Mouse (Mus musculus): ENCODE measurements around the gene Stpg1.

Stpg1 gene

DNA sequence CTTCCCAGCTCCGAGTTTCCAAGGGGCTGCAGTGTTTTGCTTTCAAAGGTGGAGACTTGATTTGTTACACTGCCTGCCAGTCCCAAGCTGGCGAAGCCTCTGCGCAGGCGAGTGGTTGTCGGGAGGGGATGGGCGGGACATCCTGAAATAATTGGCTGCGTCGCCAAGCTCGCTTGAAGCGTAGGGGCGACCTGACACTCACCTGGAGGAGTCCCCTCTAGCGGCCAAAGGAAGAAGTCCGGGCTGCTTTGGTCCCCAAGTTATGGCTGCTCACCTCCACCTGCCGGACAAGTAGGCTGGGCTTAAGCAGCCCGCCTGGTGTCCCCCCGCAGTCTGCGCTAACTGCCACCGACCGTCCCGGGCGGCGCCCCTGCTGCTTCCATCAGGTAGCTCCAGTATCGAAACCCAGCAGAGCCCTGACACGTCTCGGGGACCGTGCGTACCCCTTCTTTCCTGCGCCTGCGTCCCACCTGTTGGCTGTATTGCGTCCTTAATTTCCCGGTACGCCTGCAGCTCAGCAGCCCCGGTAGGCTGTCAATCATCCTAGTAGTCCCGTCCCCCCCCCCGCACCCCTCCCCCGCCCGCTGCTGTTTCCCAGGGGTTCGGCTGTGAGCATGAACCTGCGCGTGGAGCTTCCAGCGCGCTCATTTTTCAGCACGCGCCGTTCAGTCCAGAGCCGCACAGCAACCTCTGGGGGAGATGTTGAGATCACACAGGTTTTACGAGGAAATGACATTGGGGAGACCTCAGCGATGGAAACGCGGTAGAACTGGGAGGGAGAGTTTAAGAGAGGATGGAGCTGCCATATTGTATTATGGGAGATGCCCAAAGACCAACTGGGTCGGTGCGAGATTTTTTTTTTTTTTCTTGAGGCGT is at the start of gene Stpg1, which contains the start of gene Nipal3:
TSS of gene Stpg1 (plus strand) at position 270 of the 876 bp plus-strand sequence.
TSS of gene Nipal3 (minus strand) at position 518 of the 876 bp plus-strand sequence.
- peak; percentile 88 for DNase-seq

DNA sequence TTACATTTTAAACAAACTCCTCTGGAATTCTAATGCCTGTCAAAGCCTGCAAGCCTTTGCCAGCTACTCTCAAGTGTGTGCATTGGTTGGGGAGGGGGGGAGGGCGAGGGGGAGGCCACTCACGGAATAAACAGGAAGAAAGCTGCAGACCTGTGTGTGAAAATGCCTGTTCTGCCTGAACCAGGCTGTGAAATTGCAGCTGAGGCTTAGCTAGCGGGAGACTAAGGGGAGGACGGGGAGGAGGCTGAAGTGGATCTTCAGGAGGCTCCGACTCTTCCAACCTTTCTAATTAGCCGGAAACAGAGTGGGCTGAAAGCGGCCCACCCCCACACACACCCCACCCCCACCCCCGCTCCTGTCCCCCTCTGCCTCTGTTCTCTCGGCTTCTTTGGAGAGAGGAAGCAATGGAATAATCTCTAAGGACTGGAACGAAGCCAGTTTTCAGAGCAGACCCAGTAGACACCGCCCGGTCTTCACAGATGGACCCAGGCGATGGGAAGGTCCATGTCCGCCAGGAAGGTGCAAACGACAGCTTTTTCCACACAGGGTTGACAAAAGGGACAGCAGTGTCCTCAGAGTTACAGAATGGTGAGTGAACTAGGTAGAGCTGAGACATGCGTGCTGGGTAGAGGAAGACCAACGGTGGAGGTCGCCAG is 43.1 kb upstream of the Stpg1 start:
- DNase-seq, result no peak

DNA sequence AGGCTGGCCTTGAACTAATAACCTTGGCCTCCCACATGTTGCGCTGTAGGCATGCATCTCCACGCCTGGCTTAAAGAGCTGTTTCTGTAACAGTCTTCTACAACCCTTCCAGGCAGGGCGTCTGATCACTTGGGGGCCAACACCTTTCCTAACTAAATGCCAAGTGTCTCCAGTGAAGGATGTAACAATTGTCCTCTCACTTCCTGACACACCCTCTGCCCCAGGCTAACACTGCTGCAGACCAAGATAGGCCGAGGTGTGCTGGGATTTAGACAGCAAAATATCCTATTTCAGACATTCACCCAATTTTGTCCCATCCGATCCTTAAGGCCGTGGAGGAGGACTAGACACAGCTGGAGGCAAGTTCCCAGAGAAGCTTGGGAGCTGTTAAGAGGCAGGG is 41.4 kb upstream of the Stpg1 start:
- DNase-seq, result no peak

DNA sequence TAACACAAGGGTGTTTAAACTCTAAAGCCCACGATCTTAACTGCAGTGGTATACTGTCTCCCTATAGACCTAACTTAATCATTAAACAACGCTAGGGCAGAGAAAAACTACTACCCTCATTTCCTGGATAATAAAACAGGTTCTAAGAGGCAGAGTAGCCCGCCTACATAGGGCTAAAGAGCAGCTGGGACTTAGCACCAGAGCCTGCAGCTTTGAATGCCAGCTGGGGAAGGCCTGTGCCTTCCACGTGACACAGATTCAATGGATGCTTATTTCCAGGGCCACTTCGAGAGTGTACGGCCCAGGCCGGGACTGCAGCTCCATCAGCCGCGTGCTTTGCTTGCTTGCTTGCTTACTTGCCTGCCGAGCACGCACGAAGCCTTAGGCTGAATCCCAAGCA is 41.0 kb upstream of the Stpg1 start:
- DNase-seq, result no peak

DNA sequence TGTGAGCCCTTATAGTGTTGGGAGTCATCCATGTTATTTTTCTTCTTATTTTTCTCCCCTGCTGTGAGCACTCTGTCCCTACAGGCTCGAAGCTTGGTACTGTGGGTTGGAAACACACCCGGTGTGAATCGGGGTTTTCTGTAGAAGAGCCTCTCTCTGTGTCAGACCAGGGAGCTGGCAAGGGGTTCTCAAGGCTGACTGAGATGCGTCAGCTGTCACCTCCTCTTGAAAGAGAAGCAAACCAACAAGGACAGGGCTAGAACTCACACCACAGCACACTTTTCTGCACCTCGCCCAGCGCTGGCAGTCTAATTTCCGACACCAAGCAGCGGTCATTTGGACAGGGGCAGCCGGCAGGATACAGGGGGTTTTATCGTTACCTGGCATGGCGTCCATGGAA is 31.2 kb upstream of the Stpg1 start:
- no peak for DNase-seq

DNA sequence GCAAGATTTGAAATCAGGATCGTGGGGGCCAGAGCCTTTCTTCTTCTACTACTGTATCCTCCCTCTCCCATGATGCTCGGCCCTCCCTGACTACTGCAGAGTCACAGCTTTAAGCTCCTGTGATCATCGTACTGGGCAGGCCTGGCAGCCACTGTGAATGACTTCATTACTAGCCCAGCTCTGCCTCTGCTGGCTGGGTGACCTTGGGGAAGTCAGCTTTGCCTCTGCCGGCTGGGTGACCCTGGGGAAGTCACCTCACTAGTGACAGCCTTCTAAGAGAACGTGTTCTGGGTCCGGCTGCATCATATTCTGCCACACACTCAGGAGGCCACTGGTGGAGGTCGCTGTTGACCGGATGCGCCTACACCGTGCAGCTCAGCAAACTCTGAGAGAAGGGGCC is 16.7 kb upstream of the Stpg1 start:
- no peak for DNase-seq

DNA sequence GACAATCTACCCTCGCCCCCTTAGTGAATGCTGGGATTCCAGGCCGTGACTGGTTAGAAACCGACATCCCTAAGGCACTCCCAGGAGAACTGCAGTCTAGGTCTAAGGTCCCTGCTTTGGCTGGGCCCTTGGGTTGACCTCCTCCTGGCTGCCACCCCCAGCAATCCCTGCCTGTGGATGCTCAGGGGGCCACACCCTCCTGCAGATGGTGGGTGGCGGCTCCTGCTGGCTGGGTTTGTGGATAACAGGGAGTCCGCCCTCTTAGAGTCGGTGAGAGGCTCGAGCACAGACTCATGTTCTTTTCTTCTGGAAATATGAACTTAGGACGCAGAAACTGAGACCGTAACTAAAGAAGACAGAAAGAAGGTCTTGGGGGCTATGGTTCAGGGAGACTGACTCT is 14.2 kb upstream of the Stpg1 start:
- no peak for DNase-seq

DNA sequence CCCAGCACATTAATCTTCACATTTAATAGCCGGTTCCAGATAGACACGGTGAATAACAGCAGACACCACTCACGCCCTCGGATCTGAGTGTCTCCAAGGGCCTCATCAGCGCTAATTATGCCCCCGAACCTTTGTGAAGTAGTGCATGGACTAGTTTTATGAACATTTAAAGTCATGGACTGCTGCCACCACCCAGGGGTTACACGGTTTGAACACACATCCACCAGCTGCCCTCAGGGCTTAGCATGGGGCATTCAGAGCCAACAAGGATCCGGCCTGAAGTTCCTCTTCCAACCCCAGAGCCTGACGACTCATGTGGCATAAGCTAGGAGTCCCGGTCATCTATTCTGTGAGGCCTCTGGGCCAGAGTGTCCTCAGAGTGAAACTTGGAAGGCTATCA is 9.5 kb upstream of the Stpg1 start:
- DNase-seq, result no peak

DNA sequence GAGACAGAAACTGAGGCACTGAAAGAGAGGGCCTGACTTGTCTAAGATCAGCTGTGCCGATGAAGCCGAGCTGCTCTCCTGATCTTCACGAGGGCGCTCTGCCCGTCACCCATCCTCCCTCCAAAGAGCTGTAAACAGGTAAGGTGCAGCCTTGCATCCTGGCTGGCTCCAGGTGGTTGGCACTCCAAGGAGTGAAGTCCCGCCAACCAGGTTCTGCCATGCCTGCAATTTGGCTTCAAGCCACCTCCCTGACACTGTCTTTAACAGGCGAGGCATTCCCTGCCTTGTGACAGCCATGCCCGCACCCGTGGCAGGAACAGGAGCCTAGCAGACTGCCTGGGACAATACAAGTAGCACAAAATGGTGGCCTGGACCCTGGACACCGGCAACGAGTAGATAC is 8.2 kb upstream of the Stpg1 start:
- DNase-seq, result no peak

DNA sequence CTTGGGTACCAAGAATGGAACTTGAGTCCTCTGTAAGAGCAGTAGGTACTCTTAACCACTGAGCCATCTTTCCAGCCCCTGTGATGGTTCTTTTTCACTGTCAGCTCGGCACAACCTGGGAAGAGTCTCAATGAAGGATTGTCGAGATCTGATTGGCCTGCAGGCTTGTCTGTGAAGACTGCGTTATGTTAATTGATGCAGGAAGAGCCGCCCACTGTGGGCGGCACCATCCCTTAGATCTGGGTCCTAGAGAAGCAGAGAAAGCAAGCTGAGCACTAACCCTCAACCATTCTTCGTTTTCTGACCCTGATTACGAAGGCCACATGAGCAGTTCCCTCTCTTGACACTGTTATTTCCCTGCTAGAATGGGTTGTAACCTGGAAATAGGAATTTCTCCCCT is 5.3 kb upstream of the Stpg1 start:
- no peak for DNase-seq

DNA sequence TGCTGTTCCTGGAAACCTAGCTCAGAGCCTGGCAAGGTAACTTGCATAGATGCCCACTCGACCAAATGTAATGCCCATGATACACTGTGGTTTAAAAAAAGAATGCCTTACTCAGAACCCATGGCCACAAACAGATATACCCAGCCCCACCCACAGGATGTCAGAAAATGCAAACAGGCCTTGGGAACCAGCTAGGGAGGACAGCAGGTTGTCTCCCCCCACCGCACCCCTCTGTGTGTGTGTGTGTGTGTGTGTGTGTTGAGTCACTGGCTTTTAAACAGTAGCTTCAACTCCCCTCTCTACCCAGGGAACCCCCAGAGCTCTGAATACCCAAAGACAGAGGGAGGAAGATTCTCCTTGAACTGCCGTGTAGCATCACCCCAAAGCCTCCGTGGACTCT is 1.3 kb upstream of the Stpg1 start:
- no peak for DNase-seq

DNA sequence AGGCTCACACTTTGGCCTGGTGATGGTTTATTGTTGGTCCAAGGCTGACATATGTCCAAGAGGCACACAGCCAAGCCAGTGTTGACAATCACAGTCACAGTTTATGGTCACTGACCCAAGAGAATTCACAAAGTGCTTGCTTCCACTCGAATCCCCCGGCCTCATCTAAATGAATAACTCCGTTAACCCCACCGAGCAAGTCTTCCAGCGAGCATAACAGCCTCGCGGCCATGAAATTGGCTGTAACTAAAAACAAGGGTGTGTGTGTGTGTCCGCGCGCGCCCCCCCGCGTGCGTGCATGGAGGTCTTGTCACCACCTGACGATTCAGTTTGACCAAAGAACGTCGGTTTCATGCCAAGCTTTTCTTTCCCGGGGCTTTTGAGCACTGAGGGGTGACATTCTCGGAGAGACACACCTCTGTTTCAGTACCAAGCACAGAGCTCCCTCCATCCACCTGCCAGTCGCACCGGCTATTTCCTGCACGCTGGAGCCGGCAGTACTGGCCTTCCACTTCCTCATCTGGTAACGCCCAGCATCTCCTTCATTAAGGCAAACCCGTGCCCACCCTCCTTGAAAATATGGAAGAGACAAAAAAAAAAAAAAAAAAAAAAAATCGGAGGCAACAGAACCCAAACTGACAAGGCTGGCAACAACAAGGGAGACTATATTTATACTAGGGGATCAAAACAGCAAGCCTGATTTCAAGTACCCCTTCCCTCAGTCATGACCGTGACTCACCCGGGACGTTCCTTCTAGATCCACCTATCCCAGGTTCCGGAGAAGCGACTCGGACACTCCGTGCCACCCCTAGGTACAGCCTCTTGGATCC is 684 bp upstream of the Stpg1 start:
- DNase-seq, result peak; percentile 50

DNA sequence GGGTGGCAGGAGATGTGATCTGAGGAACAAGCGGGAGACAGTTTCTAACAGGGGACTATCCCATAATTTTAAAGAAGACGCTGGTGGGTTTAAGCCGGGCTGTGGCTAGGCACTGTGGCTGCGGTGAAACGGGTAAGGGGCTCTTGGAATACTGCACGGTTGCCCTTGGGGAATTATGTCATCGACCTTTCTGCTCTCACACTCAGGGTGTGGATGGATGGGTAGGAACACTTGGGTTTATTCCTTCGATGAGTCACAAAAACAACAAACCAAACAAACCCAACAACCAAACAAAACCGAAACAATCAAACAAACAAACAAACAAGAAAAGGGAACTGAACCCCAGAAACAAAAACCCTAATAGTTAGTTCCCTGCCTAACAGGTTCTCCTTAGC is 804 bp downstream of the Stpg1 start:
- DNase-seq, result no peak

DNA sequence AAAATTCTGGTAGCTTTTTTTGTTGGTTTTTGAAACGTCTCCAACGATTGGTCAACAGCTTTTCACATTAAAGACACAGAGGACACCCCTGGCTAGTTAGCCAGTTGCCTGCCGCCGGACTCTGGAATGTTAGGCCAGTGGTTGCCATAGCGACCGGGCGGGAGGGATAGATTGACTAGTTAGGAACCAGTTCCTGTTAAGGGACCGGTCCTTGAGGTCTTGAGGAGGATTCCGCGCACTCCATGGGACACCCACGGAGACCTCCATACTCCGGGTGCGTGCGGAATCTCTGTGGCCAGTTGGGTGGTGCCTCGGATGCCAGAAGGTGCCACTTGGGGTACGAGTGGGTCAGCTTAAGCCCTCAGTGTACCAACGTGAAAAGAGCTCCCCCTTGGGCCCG is 1.2 kb downstream of the Stpg1 start:
- DNase-seq, result no peak

DNA sequence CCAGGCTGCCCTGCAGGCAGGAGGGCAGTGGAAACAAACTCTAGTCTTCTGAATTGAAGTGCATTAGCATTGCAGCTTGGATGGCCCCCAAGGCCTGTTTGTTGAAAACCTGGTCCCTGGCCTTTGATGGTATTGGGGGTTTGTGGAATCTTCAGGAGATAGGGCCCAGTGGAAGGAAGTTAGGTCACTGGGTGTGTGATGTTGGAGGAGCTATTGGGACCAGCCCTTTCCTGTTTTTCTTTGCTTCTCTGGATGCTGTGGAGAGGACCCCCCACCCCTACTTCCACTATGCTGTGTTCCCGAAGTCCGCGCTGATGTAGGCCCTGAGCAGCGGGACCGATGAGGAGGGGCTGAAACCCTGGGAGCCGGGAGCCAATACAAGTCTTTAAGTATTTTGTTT is 3.5 kb downstream of the Stpg1 start:
- no peak for DNase-seq

DNA sequence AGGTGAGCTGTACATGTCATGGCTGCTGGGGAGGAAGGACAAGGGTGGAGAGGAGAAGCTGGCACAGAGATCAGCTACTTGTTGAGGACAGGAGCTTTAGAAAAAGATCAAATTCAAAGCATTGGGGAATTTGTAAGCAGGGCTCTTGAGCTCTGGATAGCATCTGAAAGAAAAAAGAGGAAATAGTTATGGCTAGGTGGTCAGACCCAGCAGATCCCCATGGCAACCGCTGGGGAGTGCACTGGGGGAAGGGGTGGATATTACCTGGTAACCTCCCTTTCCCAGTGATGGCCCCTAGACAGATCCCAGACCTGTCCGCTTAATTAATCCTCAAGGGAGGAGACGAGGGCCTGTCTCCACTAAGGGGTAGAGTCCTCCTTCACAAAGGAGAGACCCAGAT is 5.2 kb downstream of the Stpg1 start:
- DNase-seq, result no peak

DNA sequence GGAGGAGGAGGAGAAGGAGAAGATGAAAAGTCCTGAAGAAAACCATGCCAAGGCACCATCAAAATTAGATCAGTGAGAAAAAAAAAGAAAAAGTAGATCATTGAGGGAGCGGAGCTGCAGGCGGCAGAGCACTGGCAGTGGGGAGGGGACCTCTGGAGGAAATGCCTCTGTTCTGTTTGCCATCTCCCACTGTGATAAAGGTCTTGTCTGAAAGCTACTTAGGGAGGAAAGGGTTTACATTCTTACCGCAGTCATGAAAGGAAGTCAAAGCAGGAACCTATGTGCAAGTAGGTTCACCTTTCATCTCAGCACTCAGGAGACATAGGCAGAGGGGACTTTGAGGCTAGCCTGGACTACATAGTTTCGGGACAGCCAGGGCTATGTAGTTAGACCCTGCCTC is 7.0 kb downstream of the Stpg1 start:
- DNase-seq, result peak; percentile 12

DNA sequence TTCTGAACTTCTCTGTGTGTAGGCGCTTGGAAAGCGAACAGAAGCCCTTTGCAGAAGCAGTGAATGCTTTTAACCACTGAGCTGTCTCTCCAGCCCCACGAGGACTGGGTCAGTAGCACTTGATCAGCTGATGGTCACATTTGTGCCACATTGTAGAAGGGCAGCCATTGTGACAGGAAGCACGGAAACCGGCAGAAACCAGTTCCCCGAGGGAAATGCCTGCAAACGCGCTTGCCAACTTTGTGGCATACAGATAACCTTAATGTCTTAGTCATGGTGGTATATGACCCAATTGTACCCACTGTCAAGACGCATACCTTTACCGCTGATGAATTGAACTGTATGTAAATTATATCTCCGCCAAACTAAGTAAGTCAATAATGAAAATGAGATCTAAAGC is 11.2 kb downstream of the Stpg1 start:
- no peak for DNase-seq

DNA sequence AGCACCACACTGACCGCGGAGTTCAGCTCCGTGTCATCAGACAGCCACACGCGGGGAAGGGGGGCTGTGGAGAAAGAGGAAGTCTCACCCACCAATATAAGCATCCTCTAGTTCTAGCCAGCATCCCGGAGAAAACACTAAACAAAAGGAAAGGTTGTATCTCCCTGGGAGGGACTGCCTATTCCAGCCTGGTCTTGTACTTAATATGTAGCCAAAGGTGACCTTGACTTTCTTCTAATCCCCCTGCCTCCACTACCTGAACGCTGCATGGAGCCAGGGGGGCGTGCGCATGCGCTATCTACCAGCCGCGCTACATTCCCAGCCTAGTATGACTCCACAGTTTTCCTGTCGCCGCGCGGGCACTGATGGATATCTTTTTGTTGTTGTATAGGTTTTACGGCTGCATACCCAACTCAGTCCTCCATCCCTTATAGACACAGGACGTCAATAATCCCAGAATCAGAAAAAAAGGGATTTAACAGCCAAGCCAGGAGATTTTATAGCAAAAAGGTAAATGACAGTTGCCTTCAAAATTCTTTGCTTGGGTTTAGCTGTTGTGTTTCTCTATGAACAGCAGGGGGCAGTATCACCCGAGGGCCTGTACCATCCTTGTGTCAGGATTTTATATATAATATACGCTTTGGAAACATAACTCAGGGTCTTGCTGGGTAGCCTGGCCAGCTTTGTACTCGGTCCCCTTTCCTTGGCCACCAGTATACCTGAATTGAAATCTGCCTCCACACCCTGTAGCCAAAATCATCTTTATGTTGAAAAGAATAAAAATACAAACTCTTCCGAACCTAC is 13.2 kb downstream of the Stpg1 start:
- peak; percentile 23 for DNase-seq

DNA sequence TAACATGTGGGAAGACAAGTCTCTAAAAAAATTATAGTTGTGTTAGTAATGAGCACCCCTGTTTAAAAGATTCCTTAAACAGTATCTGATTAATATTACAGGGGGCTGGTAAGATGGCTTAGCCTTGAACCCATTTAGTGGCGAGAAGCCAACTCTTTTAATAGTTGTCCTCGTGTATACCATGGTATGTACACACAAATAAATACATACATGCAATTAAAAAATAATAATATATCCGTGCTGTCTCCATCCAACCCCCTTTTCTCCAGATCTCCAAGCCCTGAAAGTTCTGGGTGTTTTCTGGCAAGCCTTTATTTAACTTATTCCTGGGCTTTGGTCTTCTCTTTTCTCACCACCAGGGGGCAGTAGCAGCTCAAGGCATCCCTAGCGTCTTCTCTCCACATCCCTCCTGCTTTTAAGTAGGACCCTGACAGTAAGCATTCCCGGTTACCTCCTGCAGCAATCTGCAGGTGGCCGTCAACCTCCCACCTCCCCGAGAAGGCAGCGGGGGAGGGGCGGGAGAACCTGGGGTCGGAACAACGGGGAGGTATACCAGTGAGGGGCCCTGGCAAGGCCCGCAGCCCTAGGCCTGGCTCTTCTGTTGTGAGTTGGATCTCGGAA is 13.9 kb downstream of the Stpg1 start:
- DNase-seq, result peak; percentile 62

DNA sequence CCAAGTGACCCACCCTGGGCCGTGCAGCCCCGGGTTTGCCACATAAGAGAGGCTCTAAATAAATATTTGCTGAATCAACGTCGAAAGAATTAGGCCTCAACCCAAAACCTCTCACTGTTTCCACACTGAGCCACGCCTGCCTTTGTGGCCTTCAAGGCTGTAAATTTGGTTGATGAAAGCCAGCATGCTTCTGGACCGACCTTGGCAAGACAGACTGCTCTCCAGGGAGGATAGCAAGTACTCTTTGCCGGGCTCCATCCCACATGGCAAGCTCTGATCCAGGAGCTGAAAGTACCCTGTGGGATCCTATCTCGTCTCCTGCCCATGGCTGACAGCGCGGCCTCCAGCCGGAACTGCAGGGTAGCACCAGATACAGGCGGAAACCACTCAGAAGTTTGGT is 14.9 kb downstream of the Stpg1 start:
- no peak for DNase-seq

DNA sequence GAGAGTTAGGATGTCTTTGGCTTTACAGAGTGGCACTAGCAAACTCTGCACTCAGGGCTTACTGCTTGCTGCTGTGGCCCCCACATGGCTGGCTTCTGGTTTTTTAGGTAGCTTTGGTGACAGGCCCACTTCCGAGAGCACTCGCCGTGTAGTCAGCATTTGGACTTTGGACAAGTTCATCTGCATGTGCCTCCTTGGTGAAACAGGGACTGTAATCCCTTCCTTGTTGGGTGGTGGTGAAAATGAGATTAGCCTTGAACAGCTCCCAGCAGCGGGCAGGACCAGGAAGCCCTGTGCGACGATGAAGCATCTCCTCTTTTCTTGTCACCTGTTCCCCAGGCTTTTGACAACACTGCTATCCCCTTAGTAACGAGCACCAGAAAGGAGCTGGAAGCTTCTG is 19.3 kb downstream of the Stpg1 start:
- no peak for DNase-seq
